Mouse (Mus musculus) central nervous system, embryonic 14 days (tissue): ENCODE results near the gene Ccdc162. TPM values are rescaled to one million over a fixed set of nuclear protein-coding genes. Genes with fewer than 3 reads are reported as not detected.

Source experiments
- polyA plus RNA-seq: library from polyadenylated mRNA; depleted of rRNA; stranded (reverse); fragments of >200 nt; gene quantifications from 2 replicates; pipeline ENCODE4 v1.2.3, GENCODE M21; 2012; rRNA removed

Gene Ccdc162
- 1.3 and 1.4 TPM in 2 replicates for polyA plus RNA-seq

GRCm38 (mm10) chr10:41716029-41716897 lies at the start of gene Ccdc162:
Gene Ccdc162, minus strand, starts transcription at chr10:41716634.

DNA sequence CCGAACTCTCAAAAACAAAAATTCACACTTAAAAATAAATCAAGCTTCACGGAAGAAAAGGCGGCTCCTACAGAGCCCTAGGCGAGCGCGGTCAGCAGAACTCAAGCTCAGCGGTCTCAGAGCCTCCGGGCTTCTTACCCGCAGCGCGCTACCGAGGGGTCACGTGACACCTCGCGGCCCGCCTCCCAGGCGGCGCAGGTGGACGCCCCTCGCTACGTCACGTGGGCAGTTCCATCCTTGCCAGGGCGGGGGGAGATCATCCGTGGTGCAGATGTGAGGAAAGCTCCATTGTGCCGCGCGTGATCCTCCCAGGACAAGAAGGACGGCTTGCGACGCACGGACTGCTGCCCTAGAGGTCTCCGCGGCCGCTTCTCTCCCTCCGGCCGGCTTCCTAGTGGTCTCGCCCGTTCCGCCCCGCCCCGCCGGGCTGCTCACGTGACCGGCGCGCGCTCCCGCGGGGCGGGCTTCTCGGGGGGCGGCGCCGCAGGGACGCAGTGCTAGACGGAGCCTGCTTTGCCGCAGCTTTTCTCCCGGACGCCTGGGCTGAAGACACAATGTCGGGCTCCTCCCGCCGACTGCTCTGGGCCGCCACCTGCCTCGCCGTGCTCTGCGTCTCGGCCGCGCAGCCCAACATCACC lies 197.3 kb downstream of the Ccdc162 start, which contains the start of gene Cd164:
Cd164 (plus strand) TSS at position 434 of the 638 bp plus-strand sequence.

GRCm38 (mm10) chr10:41489708-41490517 lies 226.5 kb downstream of the Ccdc162 start, which contains the start of the genes Smpd2 and Ppil6:
Gene Smpd2, minus strand, starts transcription at chr10:41490369.
Gene Ppil6, plus strand, starts transcription at chr10:41490439.

Other genes starting within 250 kb of the Ccdc162 start
- 41.0 and 41.4 TPM in 2 replicates for gene Mical1, start 240.3 kb downstream of the Ccdc162 start, polyA plus RNA-seq
- gene Smpd2, start 226.3 kb downstream of the Ccdc162 start, polyA plus RNA-seq: 50.8 and 56.0 TPM in 2 replicates
- 1.7 and 1.9 TPM in 2 replicates for gene Ppil6, start 226.2 kb downstream of the Ccdc162 start, polyA plus RNA-seq
- gene Cd164, start 197.2 kb downstream of the Ccdc162 start, polyA plus RNA-seq: 62.3 and 73.6 TPM in 2 replicates
- gene Cep57l1, start 93.2 kb upstream of the Ccdc162 start, polyA plus RNA-seq: 10.8 and 11.1 TPM in 2 replicates
- 35.8 and 42.3 TPM in 2 replicates for gene Sesn1, start 93.3 kb upstream of the Ccdc162 start, polyA plus RNA-seq